Mouse (Mus musculus): ENCODE measurements around the gene Grin2a. TPM values are rescaled to one million over a fixed set of nuclear protein-coding genes. Genes with fewer than 3 reads are reported as not detected.
"Not testable (repeated sequence)": the region's sequence is repeated elsewhere in the genome, so short reads cannot be mapped to it uniquely, and the experiment has no call there.

The Grin2a gene
- total and polyA plus RNA-seq, 2 experiments from 2014 or later, result 6.1 to 10.5 TPM

DNA sequence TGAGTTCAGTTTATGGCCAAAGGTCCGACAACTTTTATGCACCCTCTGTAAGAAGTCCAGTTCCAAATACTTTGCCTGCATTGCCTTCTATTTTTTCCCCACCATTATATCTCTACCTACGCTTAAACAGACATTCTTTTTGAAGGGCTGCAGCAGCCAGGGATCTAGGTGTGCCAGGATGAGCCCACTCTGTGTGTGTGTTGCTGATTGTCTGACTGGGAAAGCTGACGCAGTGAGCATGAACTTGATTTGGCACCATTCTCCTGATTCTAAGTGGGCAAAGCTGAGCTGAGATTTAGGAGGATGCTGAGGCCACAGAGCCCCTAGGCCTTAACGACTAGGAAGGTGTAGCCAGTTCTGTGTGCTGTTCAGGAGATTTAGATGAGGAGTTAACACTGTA lies 378.6 kb downstream of the Grin2a start:
- no peak overlapping the region for H3K27ac ChIP-seq (ENCODE audit: low read depth, low read length)
- H3K27me3 ChIP-seq (ENCODE audit: insufficient read depth, low read length), result no peaks in the 10 kb centered on the region
- no peak overlapping the region for H3K4me2 ChIP-seq (ENCODE audit: low read depth, low read length, poor library complexity, severe bottlenecking)
- no peak overlapping the region for H3K4me3 ChIP-seq (ENCODE audit: low read depth, low read length)
- 82% methylated on average over 4 of the region's 4 CpGs for WGBS
- TF ChIP-seq CTCF (IDR thresholded peaks at IDR 0.05), result no peak
- no peak overlapping the region for H3K9ac ChIP-seq (replicated peaks; ENCODE audit: low read length, poor library complexity, severe bottlenecking)
- no peak for ATAC-seq (ENCODE audit: low FRiP score)
- no peak for DNase-seq (ENCODE audit: low spot score)
- no peaks in the 10 kb centered on the region for H3K36me3 ChIP-seq (ENCODE audit: insufficient read depth, low read length)
- H3K4me1 ChIP-seq (ENCODE audit: insufficient read depth, low read length), result no peaks in the 10 kb centered on the region
- H3K9me3 ChIP-seq (ENCODE audit: low read length), result no peaks in the 10 kb centered on the region

DNA sequence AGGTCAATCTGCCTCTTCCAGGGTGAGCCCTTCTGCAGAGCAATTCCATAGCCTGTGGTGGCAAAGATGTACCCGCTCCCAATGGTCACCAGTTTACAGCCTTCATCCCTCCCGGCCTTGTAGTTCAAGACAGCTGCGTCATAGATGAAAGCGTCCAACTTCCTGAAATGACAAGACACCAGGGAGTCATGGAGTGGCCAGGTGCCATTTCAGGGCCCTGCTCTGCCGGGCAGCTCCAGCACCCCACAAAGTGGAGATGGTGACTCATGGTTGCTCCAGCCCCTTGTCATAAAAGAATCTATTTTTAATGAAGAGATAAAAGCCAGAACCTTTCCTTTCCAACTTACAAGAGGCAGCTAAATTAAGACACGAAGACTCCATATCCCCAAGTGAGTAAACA lies 382.8 kb downstream of the Grin2a start:
- H3K36me3 ChIP-seq (ENCODE audit: insufficient read depth, low read length); DNase-seq (ENCODE audit: low spot score); H3K4me3 ChIP-seq (ENCODE audit: low read depth, low read length); ATAC-seq (ENCODE audit: low FRiP score); H3K4me1 ChIP-seq (ENCODE audit: insufficient read depth, low read length); H3K27ac ChIP-seq (ENCODE audit: low read depth, low read length); H3K27me3 ChIP-seq (ENCODE audit: insufficient read depth, low read length); H3K9ac ChIP-seq (replicated peaks; ENCODE audit: low read length, poor library complexity, severe bottlenecking); H3K9me3 ChIP-seq (ENCODE audit: low read length); H3K4me2 ChIP-seq (ENCODE audit: low read depth, low read length, poor library complexity, severe bottlenecking): not testable (repeated sequence)
- WGBS, result 88% methylated on average over 5 of the region's 6 CpGs

GRCm38 (mm10) chr16:9607432-9607831 lies 387.9 kb downstream of the Grin2a start:
- no peaks in the 10 kb centered on the region for H3K9me3 ChIP-seq (ENCODE audit: low read length)
- H3K27me3 ChIP-seq (ENCODE audit: insufficient read depth, low read length), result no peaks in the 10 kb centered on the region
- 90% methylated on average over 2 of the region's 2 CpGs for WGBS
- no peak overlapping the region for H3K4me2 ChIP-seq (ENCODE audit: low read depth, low read length, poor library complexity, severe bottlenecking)
- H3K9ac ChIP-seq (replicated peaks; ENCODE audit: low read length, poor library complexity, severe bottlenecking), result no peak overlapping the region
- H3K36me3 ChIP-seq (ENCODE audit: insufficient read depth, low read length), result no peaks in the 10 kb centered on the region
- DNase-seq (ENCODE audit: low spot score) (no peak), ATAC-seq (ENCODE audit: low FRiP score) (no peak)
- no peak for TF ChIP-seq CTCF (IDR thresholded peaks at IDR 0.05)
- H3K4me1 ChIP-seq (ENCODE audit: insufficient read depth, low read length), result no peaks in the 10 kb centered on the region
- H3K4me3 ChIP-seq (ENCODE audit: low read depth, low read length), result no peak overlapping the region
- H3K27ac ChIP-seq (ENCODE audit: low read depth, low read length), result no peak overlapping the region

DNA sequence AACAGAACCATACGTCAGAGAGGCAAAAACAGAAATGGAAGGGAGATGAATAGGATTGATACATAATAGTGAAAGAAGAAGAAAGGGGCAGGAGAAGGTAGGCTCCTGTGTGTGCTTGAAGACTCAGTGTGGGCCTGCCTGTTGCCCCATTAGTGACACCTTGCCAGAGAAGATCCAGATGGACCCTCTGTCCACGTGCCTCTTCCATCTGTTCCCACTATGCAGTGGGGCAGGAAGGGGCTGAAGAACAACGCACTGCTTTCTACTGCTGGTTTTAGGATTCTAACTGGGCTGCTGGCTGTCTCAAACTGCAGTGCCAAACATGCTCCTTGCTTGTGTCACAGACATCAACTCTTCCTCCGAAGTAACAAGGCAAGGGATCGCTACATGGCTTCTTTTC lies 391.4 kb downstream of the Grin2a start:
- 90% methylated on average over 5 of the region's 5 CpGs for WGBS
- no peak for TF ChIP-seq CTCF (IDR thresholded peaks at IDR 0.05)
- Histone ChIP-seq H3K4me2 (ENCODE audit: low read depth, low read length, poor library complexity, severe bottlenecking) (no peak overlapping the region), H3K9ac (replicated peaks; ENCODE audit: low read length, poor library complexity, severe bottlenecking) (no peak overlapping the region), H3K36me3 (ENCODE audit: insufficient read depth, low read length) (no peaks in the 10 kb centered on the region), H3K27me3 (ENCODE audit: insufficient read depth, low read length) (no peaks in the 10 kb centered on the region), H3K4me1 (ENCODE audit: insufficient read depth, low read length) (no peaks in the 10 kb centered on the region), H3K4me3 (ENCODE audit: low read depth, low read length) (no peak overlapping the region), H3K27ac (ENCODE audit: low read depth, low read length) (no peak overlapping the region), H3K9me3 (ENCODE audit: low read length) (no peaks in the 10 kb centered on the region)
- ATAC-seq (ENCODE audit: low FRiP score) (no peak), DNase-seq (ENCODE audit: low spot score) (no peak)

GRCm38 (mm10) chr16:9602579-9602978 lies 392.8 kb downstream of the Grin2a start:
- ATAC-seq (ENCODE audit: low FRiP score), result no peak

DNA sequence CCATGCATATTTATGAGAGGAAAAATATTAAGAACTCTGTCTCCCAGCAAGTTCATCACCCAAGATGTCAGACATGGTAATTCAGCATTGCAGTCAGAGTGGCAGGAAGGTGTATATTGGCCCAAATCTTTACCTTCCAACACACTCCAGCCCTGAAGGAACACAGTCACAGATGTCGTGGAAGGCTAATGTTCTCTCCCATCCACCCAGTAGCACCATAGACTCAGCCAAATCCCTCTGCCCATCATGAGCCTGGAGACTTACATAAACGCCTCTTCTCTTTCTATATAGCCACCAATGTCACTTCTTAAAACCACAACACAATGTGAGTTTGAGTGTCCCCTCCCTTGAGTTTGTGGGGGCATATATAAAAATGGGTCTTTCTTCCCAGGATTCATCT lies 406.2 kb downstream of the Grin2a start:
- no peak for DNase-seq (ENCODE audit: low spot score)
- H3K4me2 ChIP-seq (ENCODE audit: low read depth, low read length, poor library complexity, severe bottlenecking), result no peak overlapping the region
- no peak for TF ChIP-seq CTCF (IDR thresholded peaks at IDR 0.05)
- H3K4me1 ChIP-seq (ENCODE audit: insufficient read depth, low read length), result no peaks in the 10 kb centered on the region
- no peaks in the 10 kb centered on the region for H3K9me3 ChIP-seq (ENCODE audit: low read length)
- 92% methylated on average over 2 of the region's 2 CpGs for WGBS
- no peaks in the 10 kb centered on the region for H3K27me3 ChIP-seq (ENCODE audit: insufficient read depth, low read length)
- no peak overlapping the region for H3K4me3 ChIP-seq (ENCODE audit: low read depth, low read length)
- H3K36me3 ChIP-seq (ENCODE audit: insufficient read depth, low read length), result no peaks in the 10 kb centered on the region
- H3K9ac ChIP-seq (replicated peaks; ENCODE audit: low read length, poor library complexity, severe bottlenecking), result no peak overlapping the region
- H3K27ac ChIP-seq (ENCODE audit: low read depth, low read length), result no peak overlapping the region
- no peak for ATAC-seq (ENCODE audit: low FRiP score)

More at GRCm38 (mm10) chr16:9602579-9602978, 392.8 kb downstream of the Grin2a start:
- no peak for TF ChIP-seq CTCF (IDR thresholded peaks at IDR 0.05)
- no peaks in the 10 kb centered on the region for H3K4me1 ChIP-seq (ENCODE audit: insufficient read depth, low read length)
- H3K27ac ChIP-seq (ENCODE audit: low read depth, low read length), result no peak overlapping the region
- no peak for DNase-seq (ENCODE audit: low spot score)
- no peak overlapping the region for H3K9ac ChIP-seq (replicated peaks; ENCODE audit: low read length, poor library complexity, severe bottlenecking)
- H3K4me2 ChIP-seq (ENCODE audit: low read depth, low read length, poor library complexity, severe bottlenecking), result no peak overlapping the region
- WGBS, result 84% methylated on average over 2 of the region's 2 CpGs
- H3K4me3 ChIP-seq (ENCODE audit: low read depth, low read length), result no peak overlapping the region
- no peaks in the 10 kb centered on the region for H3K36me3 ChIP-seq (ENCODE audit: insufficient read depth, low read length)
- no peaks in the 10 kb centered on the region for H3K27me3 ChIP-seq (ENCODE audit: insufficient read depth, low read length)
- no peaks in the 10 kb centered on the region for H3K9me3 ChIP-seq (ENCODE audit: low read length)

Data from midbrain, postnatal 0 days (tissue).